Mouse (Mus musculus) neural tube, embryonic 11.5 days (tissue): Measurements from ENCODE around the gene Ccdc65. TPM values are rescaled to one million over a fixed set of nuclear protein-coding genes. Genes with fewer than 3 reads are reported as not detected.

Experiments
- ATAC-seq: fragments of 200-750 bp; cut with Nextera tagmentation; 2 replicates; pipeline ENCODE4 v1.8.0; 2017; ENCODE audit warnings: moderate number of reproducible peaks, mild to moderate bottlenecking, moderate TSS enrichment, moderate library complexity; ENCODE audit not compliant: insufficient read depth, low FRiP score, low TSS enrichment
- DNase-seq: peaks from one replicate; pipeline ENCODE4 v3.0.0-alpha.2; 2015; ENCODE audit warnings: low spot score
- H3K27ac ChIP-seq: fragments of 300-500 bp; sonication (generic); 2 replicates; pipeline ENCODE4 v1.5.1; 2014; ENCODE audit warnings: low read depth, mild to moderate bottlenecking, low read length
- H3K27me3 ChIP-seq: fragments of 300-500 bp; sonication (generic); 2 replicates; pipeline ENCODE4 v1.6.1; 2014; ENCODE audit warnings: mild to moderate bottlenecking, low read length, mixed read lengths; ENCODE audit not compliant: control insufficient read depth, insufficient read depth
- H3K36me3 ChIP-seq: fragments of 300-500 bp; sonication (generic); 2 replicates; pipeline ENCODE4 v1.6.1; 2014; ENCODE audit warnings: mild to moderate bottlenecking, low read length, moderate library complexity, mixed read lengths; ENCODE audit not compliant: control insufficient read depth, insufficient read depth
- H3K4me1 ChIP-seq: fragments of 300-500 bp; sonication (generic); 2 replicates; pipeline ENCODE4 v1.6.1; 2014; ENCODE audit warnings: low read length, mixed read lengths; ENCODE audit not compliant: control insufficient read depth, insufficient read depth
- H3K4me2 ChIP-seq: fragments of 300-500 bp; sonication (generic); 2 replicates; pipeline ENCODE4 v1.6.1; 2014; ENCODE audit warnings: low read depth, mild to moderate bottlenecking, moderate library complexity
- H3K4me3 ChIP-seq: fragments of 300-500 bp; sonication (generic); 2 replicates; pipeline ENCODE4 v1.5.1; 2014; ENCODE audit warnings: low read depth, low read length
- H3K9ac ChIP-seq: fragments of 300-500 bp; sonication (generic); 2 replicates; pipeline ENCODE4 v1.6.1; 2014; ENCODE audit warnings: mild to moderate bottlenecking, low read length
- H3K9me3 ChIP-seq: fragments of 300-500 bp; sonication (generic); 2 replicates; pipeline ENCODE4 v1.6.1; 2016; ENCODE audit warnings: low read length; ENCODE audit not compliant: control insufficient read depth
- WGBS: fragments of 180-500 bp; shearing (Covaris S2); extraction: QIAGEN DNeasy Blood & Tissue Kit; methylation state at CpG from one replicate; pipeline ENCODE4 v1.1.7; 2014; 5-methylcytosine and 5-hydroxymethylcytosine counted together
- polyA plus RNA-seq: library from polyadenylated mRNA; unstranded; fragments of >200 nt; fragmentation: Nextera tagmentation; extraction: Ambion mirVana; gene quantifications from 2 replicates; pipeline ENCODE4 v1.2.1, GENCODE M21; 2014

Gene Ccdc65
- 0.70 and 0.96 TPM in 2 replicates for polyA plus RNA-seq

GRCm38 (mm10) chr15:98707766-98708372 is at the start of gene Ccdc65:
Gene Ccdc65 (plus strand): TSS chr15:98708207.
- Histone ChIP-seq H3K27ac (no peak within 1 kb of the TSS), H3K9me3 (no peaks in the 10 kb centered on the region), H3K27me3 (peaks cover 2% of the 10 kb centered on the region; the same call in 1 of the 2 replicates), H3K4me2 (peak within 1 kb of the TSS; percentile 33), H3K4me3 (peak within 1 kb of the TSS; percentile 11; the same call in 1 of the 2 replicates), H3K9ac (peak within 1 kb of the TSS; percentile 1; the same call in 1 of the 2 replicates), H3K36me3 (no peaks in the 10 kb centered on the region), H3K4me1 (no peaks in the 10 kb centered on the region)
- no peak for ATAC-seq
- DNase-seq, result peak; percentile 84
- 20% methylated on average over 16 of the region's 16 CpGs for WGBS

- Histone ChIP-seq H3K9me3 (no peaks in the 10 kb centered on the region), H3K9ac (peak overlapping the region; percentile 93), H3K27ac (peak overlapping the region; percentile 80), H3K4me1 (no peaks in the 10 kb centered on the region; the same call in 1 of the 2 replicates), H3K4me3 (peak overlapping the region; percentile 67), H3K36me3 (peaks cover 12% of the 10 kb centered on the region), H3K27me3 (no peaks in the 10 kb centered on the region), H3K4me2 (peak overlapping the region; percentile 82)
- ATAC-seq (no peak), DNase-seq (peak; percentile 35)
- WGBS, result 3% methylated on average over 14 of the region's 14 CpGs
Observed at GRCm38 (mm10) chr15:98662198-98662566, 45.8 kb upstream of the Ccdc65 start.

- Histone ChIP-seq H3K9me3 (no peaks in the 10 kb centered on the region), H3K36me3 (peaks cover 6% of the 10 kb centered on the region), H3K9ac (peak within 1 kb of the TSS; percentile 93), H3K4me3 (peak within 1 kb of the TSS; percentile 67), H3K4me2 (peak within 1 kb of the TSS; percentile 82), H3K4me1 (no peaks in the 10 kb centered on the region; the same call in 1 of the 2 replicates), H3K27ac (peak within 1 kb of the TSS; percentile 80), H3K27me3 (no peaks in the 10 kb centered on the region)
- ATAC-seq, result peak; percentile 92
- DNase-seq, result peak; percentile 97
- WGBS, result 4% methylated on average over 47 of the region's 48 CpGs
Observed at GRCm38 (mm10) chr15:98662567-98663545, 45.2 kb upstream of the Ccdc65 start, which contains the start of gene Ddx23. Gene Ddx23 (minus strand): TSS chr15:98662894.

- no peak for DNase-seq
- no peaks in the 10 kb centered on the region for H3K27me3 ChIP-seq
- 83% methylated on average over 11 of the region's 11 CpGs for whole genome bisulfite sequencing
Observed at GRCm38 (mm10) chr15:98664042-98664907, 43.7 kb upstream of the Ccdc65 start.

GRCm38 (mm10) chr15:98672592-98672991 is 35.4 kb upstream of the Ccdc65 start:
- Histone ChIP-seq H3K27ac (no peak overlapping the region), H3K4me1 (peaks cover 32% of the 10 kb centered on the region), H3K9me3 (no peaks in the 10 kb centered on the region), H3K36me3 (no peaks in the 10 kb centered on the region), H3K4me3 (no peak overlapping the region), H3K4me2 (no peak overlapping the region), H3K9ac (no peak overlapping the region), H3K27me3 (peaks cover 13% of the 10 kb centered on the region; the same call in 1 of the 2 replicates)
- DNase-seq (no peak), ATAC-seq (no peak)
- WGBS, result 81% methylated on average over 4 of the region's 4 CpGs

More at GRCm38 (mm10) chr15:98664042-98664907, 43.7 kb upstream of the Ccdc65 start:
- no peak overlapping the region for H3K4me2 ChIP-seq
- H3K4me1 ChIP-seq, result no peaks in the 10 kb centered on the region; the same call in 1 of the 2 replicates
- H3K9me3 ChIP-seq, result no peaks in the 10 kb centered on the region
- H3K27ac ChIP-seq, result no peak overlapping the region
- ATAC-seq, result no peak
- no peak overlapping the region for H3K9ac ChIP-seq
- H3K36me3 ChIP-seq, result no peaks in the 10 kb centered on the region
- no peak overlapping the region for H3K4me3 ChIP-seq

- H3K27me3 ChIP-seq, result peaks cover 13% of the 10 kb centered on the region; the same call in 1 of the 2 replicates
- peaks cover 32% of the 10 kb centered on the region for H3K4me1 ChIP-seq
- peak overlapping the region; percentile 87 for H3K4me2 ChIP-seq
- no peak overlapping the region for H3K27ac ChIP-seq
- H3K9ac ChIP-seq, result peak overlapping the region; percentile 18; the same call in 1 of the 2 replicates
- ATAC-seq, result no peak
- no peak overlapping the region for H3K4me3 ChIP-seq
- WGBS, result 81% methylated on average over 7 of the region's 7 CpGs
- H3K36me3 ChIP-seq, result no peaks in the 10 kb centered on the region
- DNase-seq, result no peak
- H3K9me3 ChIP-seq, result no peaks in the 10 kb centered on the region
Observed at GRCm38 (mm10) chr15:98673732-98674131, 34.3 kb upstream of the Ccdc65 start.

- Histone ChIP-seq H3K27me3 (peaks cover 13% of the 10 kb centered on the region; the same call in 1 of the 2 replicates), H3K9me3 (no peaks in the 10 kb centered on the region), H3K4me3 (peak overlapping the region; percentile 48), H3K4me1 (peaks cover 32% of the 10 kb centered on the region), H3K4me2 (peak overlapping the region; percentile 87), H3K36me3 (no peaks in the 10 kb centered on the region), H3K9ac (peak overlapping the region; percentile 61), H3K27ac (peak overlapping the region; percentile 72; the same call in 1 of the 2 replicates)
- peak; percentile 77 for DNase-seq
- 14% methylated on average over 6 of the region's 7 CpGs for WGBS
- ATAC-seq, result peak; percentile 73
Observed at GRCm38 (mm10) chr15:98674284-98674993, 33.6 kb upstream of the Ccdc65 start.
